Mouse (Mus musculus): ENCODE data around the gene Gm12248. TPM values are rescaled to one million over a fixed set of nuclear protein-coding genes. Genes with fewer than 3 reads are reported as not detected.

Gene Gm12248
- polyA plus RNA-seq, 1 experiment from 2014 or later = not detected

GRCm38 (mm10) chr11:58103697-58104306, 10.9 kb upstream of the Gm12248 start, which contains the start of gene Cnot8:
Gene Cnot8 (plus strand): TSS chr11:58104153.
- H3K4me3 ChIP-seq (ENCODE audit: low read depth, low read length) = peak within 1 kb of the TSS; percentile 85
- no peaks in the 10 kb centered on the region for H3K36me3 ChIP-seq (replicated peaks; ENCODE audit: insufficient read depth, low read length)
- no peaks in the 10 kb centered on the region for H3K9me3 ChIP-seq (ENCODE audit: low read length)
- DNase-seq (peak; percentile 99), ATAC-seq (peak; percentile 99)
- H3K4me1 ChIP-seq (ENCODE audit: insufficient read depth) = peaks cover 18% of the 10 kb centered on the region
- no peaks in the 10 kb centered on the region for H3K27me3 ChIP-seq (ENCODE audit: insufficient read depth, low read length)
- peak within 1 kb of the TSS; percentile 90 for H3K9ac ChIP-seq (replicated peaks)
- H3K27ac ChIP-seq (ENCODE audit: low read depth) = peak within 1 kb of the TSS; percentile 98
- 2% methylated on average over 55 of the region's 55 CpGs for WGBS (ENCODE audit: insufficient replicate concordance)
- peak within 1 kb of the TSS; percentile 88 for H3K4me2 ChIP-seq (ENCODE audit: low read depth, low read length)
- TF ChIP-seq EP300 (IDR thresholded peaks at IDR 0.05; ENCODE audit: low read depth) = no peak
- no peak for TF ChIP-seq CTCF (IDR thresholded peaks at IDR 0.05; ENCODE audit: low read depth)

- H3K4me2 ChIP-seq (ENCODE audit: low read depth, low read length) = peak overlapping the region; percentile 88
- WGBS (ENCODE audit: insufficient replicate concordance) = 66% methylated on average over 13 of the region's 13 CpGs
- peak overlapping the region; percentile 75; the same call in 1 of the 2 replicates for H3K27ac ChIP-seq (ENCODE audit: low read depth)
- H3K4me3 ChIP-seq (ENCODE audit: low read depth, low read length) = peak overlapping the region; percentile 85; the same call in 1 of the 2 replicates
- peaks cover 18% of the 10 kb centered on the region for H3K4me1 ChIP-seq (ENCODE audit: insufficient read depth)
- no peaks in the 10 kb centered on the region for H3K36me3 ChIP-seq (replicated peaks; ENCODE audit: insufficient read depth, low read length)
- H3K9me3 ChIP-seq (ENCODE audit: low read length) = no peaks in the 10 kb centered on the region
- peak overlapping the region; percentile 7; the same call in 1 of the 2 replicates for H3K9ac ChIP-seq (replicated peaks)
- peak; percentile 1 for ATAC-seq
- no peaks in the 10 kb centered on the region for H3K27me3 ChIP-seq (ENCODE audit: insufficient read depth, low read length)
- DNase-seq = no peak
- TF ChIP-seq CTCF (IDR thresholded peaks at IDR 0.05; ENCODE audit: low read depth) (no peak), EP300 (IDR thresholded peaks at IDR 0.05; ENCODE audit: low read depth) (no peak)
Measured at GRCm38 (mm10) chr11:58103344-58103653, 10.4 kb upstream of the Gm12248 start.

GRCm38 (mm10) chr11:58102581-58103343, 9.8 kb upstream of the Gm12248 start:
- no peaks in the 10 kb centered on the region for H3K9me3 ChIP-seq (ENCODE audit: low read length)
- no peak for TF ChIP-seq CTCF (IDR thresholded peaks at IDR 0.05; ENCODE audit: low read depth)
- TF ChIP-seq EP300 (IDR thresholded peaks at IDR 0.05; ENCODE audit: low read depth) = no peak
- 0 out of 2 replicates have a peak overlapping the region, but pooled peaks have one; percentile 55 for H3K27ac ChIP-seq (ENCODE audit: low read depth)
- H3K4me2 ChIP-seq (ENCODE audit: low read depth, low read length) = no peak overlapping the region; the same call in 1 of the 2 replicates
- H3K27me3 ChIP-seq (ENCODE audit: insufficient read depth, low read length) = no peaks in the 10 kb centered on the region
- DNase-seq = no peak
- H3K4me3 ChIP-seq (ENCODE audit: low read depth, low read length) = no peak overlapping the region
- no peak for ATAC-seq
- H3K4me1 ChIP-seq (ENCODE audit: insufficient read depth) = peaks cover 18% of the 10 kb centered on the region
- WGBS (ENCODE audit: insufficient replicate concordance) = 72% methylated on average over 9 of the region's 9 CpGs
- H3K36me3 ChIP-seq (replicated peaks; ENCODE audit: insufficient read depth, low read length) = no peaks in the 10 kb centered on the region
- H3K9ac ChIP-seq (replicated peaks) = peak overlapping the region; percentile 7; the same call in 1 of the 2 replicates

- Histone ChIP-seq H3K9ac (replicated peaks) (no peak overlapping the region), H3K4me2 (ENCODE audit: low read depth, low read length) (no peak overlapping the region), H3K27ac (ENCODE audit: low read depth) (0 out of 2 replicates have a peak overlapping the region, but pooled peaks have one; percentile 55), H3K27me3 (ENCODE audit: insufficient read depth, low read length) (no peaks in the 10 kb centered on the region), H3K4me1 (ENCODE audit: insufficient read depth) (peaks cover 15% of the 10 kb centered on the region), H3K4me3 (ENCODE audit: low read depth, low read length) (no peak overlapping the region), H3K9me3 (ENCODE audit: low read length) (no peaks in the 10 kb centered on the region), H3K36me3 (replicated peaks; ENCODE audit: insufficient read depth, low read length) (no peaks in the 10 kb centered on the region)
- ATAC-seq (no peak), DNase-seq (no peak)
- 81% methylated on average over 3 of the region's 3 CpGs for WGBS (ENCODE audit: insufficient replicate concordance)
- TF ChIP-seq CTCF (IDR thresholded peaks at IDR 0.05; ENCODE audit: low read depth) (no peak), EP300 (IDR thresholded peaks at IDR 0.05; ENCODE audit: low read depth) (no peak)
Measured at GRCm38 (mm10) chr11:58102146-58102545, 9.2 kb upstream of the Gm12248 start.

GRCm38 (mm10) chr11:58101194-58101720, 8.3 kb upstream of the Gm12248 start:
- no peak for TF ChIP-seq CTCF (IDR thresholded peaks at IDR 0.05; ENCODE audit: low read depth)
- TF ChIP-seq EP300 (IDR thresholded peaks at IDR 0.05; ENCODE audit: low read depth) = no peak
- no peaks in the 10 kb centered on the region for H3K36me3 ChIP-seq (replicated peaks; ENCODE audit: insufficient read depth, low read length)
- H3K27me3 ChIP-seq (ENCODE audit: insufficient read depth, low read length) = no peaks in the 10 kb centered on the region
- ATAC-seq (no peak), DNase-seq (no peak)
- H3K4me3 ChIP-seq (ENCODE audit: low read depth, low read length) = no peak overlapping the region
- H3K4me2 ChIP-seq (ENCODE audit: low read depth, low read length) = no peak overlapping the region
- H3K4me1 ChIP-seq (ENCODE audit: insufficient read depth) = peaks cover 18% of the 10 kb centered on the region
- H3K9ac ChIP-seq (replicated peaks) = no peak overlapping the region
- H3K27ac ChIP-seq (ENCODE audit: low read depth) = no peak overlapping the region
- WGBS (ENCODE audit: insufficient replicate concordance) = 73% methylated on average over 4 of the region's 4 CpGs
- no peaks in the 10 kb centered on the region for H3K9me3 ChIP-seq (ENCODE audit: low read length)

GRCm38 (mm10) chr11:58100006-58100405, 7.1 kb upstream of the Gm12248 start:
- Histone ChIP-seq H3K36me3 (replicated peaks; ENCODE audit: insufficient read depth, low read length) (no peaks in the 10 kb centered on the region), H3K4me2 (ENCODE audit: low read depth, low read length) (no peak overlapping the region), H3K9me3 (ENCODE audit: low read length) (no peaks in the 10 kb centered on the region), H3K4me3 (ENCODE audit: low read depth, low read length) (no peak overlapping the region), H3K27ac (ENCODE audit: low read depth) (no peak overlapping the region), H3K27me3 (ENCODE audit: insufficient read depth, low read length) (no peaks in the 10 kb centered on the region), H3K9ac (replicated peaks) (no peak overlapping the region), H3K4me1 (ENCODE audit: insufficient read depth) (peaks cover 15% of the 10 kb centered on the region)
- WGBS (ENCODE audit: insufficient replicate concordance) = 72% methylated on average over 2 of the region's 2 CpGs
- ATAC-seq (no peak), DNase-seq (no peak)
- no peak for TF ChIP-seq EP300 (IDR thresholded peaks at IDR 0.05; ENCODE audit: low read depth)
- no peak for TF ChIP-seq CTCF (IDR thresholded peaks at IDR 0.05; ENCODE audit: low read depth)
